Mouse (Mus musculus): Measurements from ENCODE around the gene Tnfrsf14.

DNA sequence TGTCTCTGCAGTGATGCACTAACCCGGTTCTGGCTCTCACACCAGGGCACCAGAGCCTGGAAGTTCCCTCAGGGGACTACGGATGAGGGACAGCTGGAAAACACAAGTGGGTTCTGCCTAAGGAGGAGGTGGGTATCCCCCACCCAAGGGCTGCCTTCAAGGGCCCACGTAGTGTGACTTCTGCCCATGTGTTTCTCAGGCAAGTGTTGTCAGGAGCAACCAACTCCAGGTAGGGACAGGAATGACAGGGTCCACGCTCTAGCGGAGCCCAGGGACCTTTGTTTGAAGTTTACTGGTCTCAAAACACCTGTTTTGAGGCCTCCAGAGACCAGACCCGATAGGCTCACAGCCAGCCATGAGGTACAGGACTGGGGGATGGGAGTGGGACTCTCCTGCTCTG, 55.2 kb downstream of the Tnfrsf14 start:
- TF ChIP-seq CTCF (IDR thresholded peaks at IDR 0.05; ENCODE audit: extremely low read depth, insufficient read length, insufficient replicate concordance, low read depth, low read length) (no peak), POLR2A (IDR thresholded peaks at IDR 0.05; ENCODE audit: low read depth, low read length) (no peak)
